Mouse (Mus musculus) layer of hippocampus, adult 18-20 months (tissue): ENCODE data around the gene Rbbp6. TPM values are rescaled to one million over a fixed set of nuclear protein-coding genes. Genes with fewer than 3 reads are reported as not detected.

Source experiments
- DNase-seq, 2 experiments: peaks; one replicate each; pipeline ENCODE4 v3.0.0; 2022; ENCODE audit warnings: low spot score in 2 of 2
- total RNA-seq, 2 experiments: library from RNA; stranded (reverse); gene quantifications; 2 replicates each; pipeline ENCODE4 v1.2.3; 2021

Gene Rbbp6
- total RNA-seq, 2 experiments from 2014 or later, result 62.6 to 67.2 TPM

GRCm38 (mm10) chr7:123045146-123045545 is 79.7 kb downstream of the Rbbp6 start:
- no peak for DNase-seq

- DNase-seq, result no peak
Observed at GRCm38 (mm10) chr7:123046473-123047091, 81.1 kb downstream of the Rbbp6 start.

Other genes with a start within 250 kb of the Rbbp6 start
- gene Tnrc6a, start 158.2 kb downstream of the Rbbp6 start, total RNA-seq, result 10 to 100 TPM; 43.4 to 47.1 TPM
- 1 to 10 TPM in 1 of 2 experiments, under 1 TPM in 1; 0.58 to 1.4 TPM for gene Slc5a11, start 249.1 kb downstream of the Rbbp6 start, total RNA-seq